Mouse (Mus musculus) hindbrain, embryonic 11.5 days (tissue): ENCODE measurements around the gene Dusp18. TPM values are rescaled to one million over a fixed set of nuclear protein-coding genes. Genes with fewer than 3 reads are reported as not detected.
A peak's percentile ranks its signal among the peaks of the same experiment; 100 is the strongest.

Experiments used
- ATAC-seq: fragments of 200-750 bp; cut with Nextera tagmentation; 2 replicates; pipeline ENCODE4 v1.8.0; 2017; ENCODE audit warnings: mild to moderate bottlenecking, moderate TSS enrichment, moderate library complexity; ENCODE audit not compliant: low FRiP score
- DNase-seq: peaks from one replicate; pipeline ENCODE4 v3.0.0-alpha.2; 2015; ENCODE audit warnings: low spot score
- H3K27ac ChIP-seq: fragments of 300-500 bp; sonication (generic); 2 replicates; pipeline ENCODE4 v1.5.1; 2014; ENCODE audit warnings: mild to moderate bottlenecking, low read depth, low read length
- H3K27me3 ChIP-seq: fragments of 300-500 bp; sonication (generic); 2 replicates; pipeline ENCODE4 v1.6.1; 2014; ENCODE audit warnings: mild to moderate bottlenecking, low read length, moderate library complexity, mixed read lengths; ENCODE audit not compliant: control insufficient read depth, insufficient read depth
- H3K36me3 ChIP-seq: fragments of 300-500 bp; sonication (generic); 2 replicates; pipeline ENCODE4 v1.6.1; 2014; ENCODE audit warnings: mild to moderate bottlenecking, low read length, moderate library complexity, mixed read lengths; ENCODE audit not compliant: control insufficient read depth, insufficient read depth
- H3K4me1 ChIP-seq: fragments of 300-500 bp; sonication (generic); replicated peaks from 2 replicates; pipeline ENCODE4 v1.6.1; 2014; ENCODE audit warnings: low read length, mixed read lengths; ENCODE audit not compliant: control insufficient read depth, insufficient read depth
- H3K4me2 ChIP-seq: fragments of 300-500 bp; sonication (generic); replicated peaks from 2 replicates; pipeline ENCODE4 v1.6.1; 2014; ENCODE audit warnings: mild to moderate bottlenecking, low read depth, low read length
- H3K4me3 ChIP-seq: fragments of 300-500 bp; sonication (generic); 2 replicates; pipeline ENCODE4 v1.5.1; 2014; ENCODE audit warnings: low read depth, low read length
- H3K9ac ChIP-seq: fragments of 300-500 bp; sonication (generic); 2 replicates; pipeline ENCODE4 v1.6.1; 2014; ENCODE audit warnings: low read depth, low read length
- H3K9me3 ChIP-seq: fragments of 300-500 bp; sonication (generic); 2 replicates; pipeline ENCODE4 v1.6.1; 2016; ENCODE audit warnings: low read length; ENCODE audit not compliant: control insufficient read depth
- WGBS: fragments of 180-500 bp; shearing (Covaris S2); extraction: QIAGEN DNeasy Blood & Tissue Kit; methylation state at CpG from one replicate; pipeline ENCODE4 v1.1.7; 2014; 5-methylcytosine and 5-hydroxymethylcytosine counted together
- polyA plus RNA-seq: library from polyadenylated mRNA; unstranded; fragments of >200 nt; fragmentation: Nextera tagmentation; extraction: Ambion mirVana; gene quantifications from 2 replicates; pipeline ENCODE4 v1.2.1, GENCODE M21; 2014

Gene Dusp18
- polyA plus RNA-seq, 1 experiment from 2014 or later = 28.0 TPM

DNA sequence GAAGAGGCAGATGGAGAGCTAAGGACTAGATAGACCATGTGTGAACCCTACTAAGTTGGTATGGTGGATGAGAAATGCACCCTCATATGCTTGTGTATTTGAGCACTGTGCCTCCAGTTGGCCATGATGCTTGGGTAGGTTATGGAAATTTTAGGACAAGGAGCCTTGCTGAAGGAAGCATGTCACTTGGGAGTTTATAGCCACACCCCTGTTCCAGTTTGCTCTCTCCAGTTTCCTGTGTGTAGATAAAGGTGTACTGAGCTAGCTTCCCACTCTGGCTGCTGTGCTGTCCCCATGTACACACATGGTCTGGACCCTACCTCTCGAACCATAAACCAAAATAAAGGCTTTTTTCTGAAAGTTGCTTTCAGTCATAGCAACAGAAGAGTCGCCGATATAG lies 40.9 kb upstream of the Dusp18 start:
- no peak for ATAC-seq
- DNase-seq = no peak
- Histone ChIP-seq H3K9ac (no peak overlapping the region), H3K27ac (no peak overlapping the region), H3K9me3 (no peaks in the 10 kb centered on the region), H3K27me3 (no peaks in the 10 kb centered on the region), H3K36me3 (no peaks in the 10 kb centered on the region), H3K4me2 (no peak overlapping the region), H3K4me1 (no peaks in the 10 kb centered on the region), H3K4me3 (no peak overlapping the region)
- WGBS = 91% methylated on average over 3 of the region's 3 CpGs

DNA sequence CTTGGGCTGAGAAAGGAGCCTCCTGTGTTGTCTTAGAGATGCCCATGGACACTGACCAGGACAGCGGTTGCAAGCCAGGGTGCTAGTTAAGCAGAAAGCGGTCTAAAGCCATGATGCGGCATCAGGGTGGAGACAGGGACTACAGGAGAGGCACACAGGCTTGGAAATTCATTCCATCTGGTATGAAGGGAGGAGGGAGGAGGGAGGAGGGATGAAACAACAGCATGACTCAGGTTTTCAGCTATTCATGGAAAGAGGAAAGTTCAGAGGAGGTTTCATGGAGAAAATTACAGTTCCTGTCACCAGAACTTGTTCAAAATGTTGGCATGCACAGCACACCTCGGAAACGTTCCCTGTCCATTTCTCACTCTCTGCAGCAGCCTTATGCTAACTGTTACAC lies 39.2 kb upstream of the Dusp18 start:
- ATAC-seq = no peak
- no peaks in the 10 kb centered on the region for H3K9me3 ChIP-seq
- no peaks in the 10 kb centered on the region for H3K27me3 ChIP-seq
- H3K4me1 ChIP-seq = no peaks in the 10 kb centered on the region
- H3K9ac ChIP-seq = no peak overlapping the region
- no peak overlapping the region for H3K27ac ChIP-seq
- H3K36me3 ChIP-seq = no peaks in the 10 kb centered on the region
- no peak for DNase-seq
- H3K4me2 ChIP-seq = no peak overlapping the region
- no peak overlapping the region for H3K4me3 ChIP-seq
- 87% methylated on average over 5 of the region's 5 CpGs for WGBS

DNA sequence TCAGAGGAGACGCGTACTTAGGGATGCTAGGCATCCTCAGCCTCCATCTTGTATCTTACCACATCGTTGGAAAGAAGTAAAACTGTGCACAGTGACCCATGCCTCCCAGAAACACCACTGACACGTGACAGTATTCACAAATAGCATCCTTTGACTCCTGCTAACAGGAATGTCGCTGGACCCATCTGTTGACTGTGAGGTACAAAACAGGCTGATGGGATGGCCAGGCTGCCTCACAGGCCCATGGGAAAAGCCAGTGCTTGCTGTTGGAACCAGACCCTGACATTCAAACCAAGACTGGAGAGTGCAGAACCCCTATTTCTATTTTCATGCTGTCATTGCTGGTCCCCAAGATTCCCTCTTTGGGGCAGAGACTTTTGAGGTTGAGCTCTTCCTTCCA lies 37.1 kb upstream of the Dusp18 start:
- DNase-seq = no peak
- Histone ChIP-seq H3K4me2 (no peak overlapping the region), H3K9me3 (no peaks in the 10 kb centered on the region), H3K36me3 (no peaks in the 10 kb centered on the region), H3K4me3 (no peak overlapping the region), H3K9ac (no peak overlapping the region), H3K4me1 (no peaks in the 10 kb centered on the region), H3K27ac (no peak overlapping the region), H3K27me3 (no peaks in the 10 kb centered on the region; the same call in 1 of the 2 replicates)
- no peak for ATAC-seq
- 79% methylated on average over 5 of the region's 5 CpGs for WGBS

DNA sequence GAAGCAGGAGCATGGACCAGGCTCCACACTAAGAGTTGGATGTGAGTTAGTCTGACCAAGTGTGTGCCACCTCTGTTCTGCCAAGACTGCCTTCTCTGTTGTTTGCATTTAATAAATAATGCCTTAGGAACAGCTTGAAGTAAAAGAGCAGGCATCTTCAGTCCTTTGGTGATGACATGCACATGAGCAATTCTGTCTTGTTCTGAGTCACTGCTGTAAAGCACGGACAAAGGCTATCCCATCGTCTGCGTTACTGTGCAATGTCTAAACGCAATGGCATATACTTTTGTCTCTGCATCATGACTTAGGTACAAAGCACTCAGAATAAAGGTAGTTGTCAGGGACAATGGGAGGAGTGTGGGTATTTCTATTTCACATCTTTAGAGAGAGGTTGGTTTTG lies 35.3 kb upstream of the Dusp18 start:
- no peaks in the 10 kb centered on the region for H3K36me3 ChIP-seq
- H3K9ac ChIP-seq = no peak overlapping the region
- DNase-seq (no peak), ATAC-seq (no peak)
- no peaks in the 10 kb centered on the region for H3K9me3 ChIP-seq
- no peak overlapping the region for H3K4me3 ChIP-seq
- 93% methylated on average over 4 of the region's 4 CpGs for WGBS
- H3K4me1 ChIP-seq = 0 out of 2 replicates have a peak, but pooled peaks cover 2% of the 10 kb centered on the region
- H3K27ac ChIP-seq = no peak overlapping the region
- H3K27me3 ChIP-seq = peaks cover 4% of the 10 kb centered on the region; the same call in 1 of the 2 replicates
- H3K4me2 ChIP-seq = no peak overlapping the region

DNA sequence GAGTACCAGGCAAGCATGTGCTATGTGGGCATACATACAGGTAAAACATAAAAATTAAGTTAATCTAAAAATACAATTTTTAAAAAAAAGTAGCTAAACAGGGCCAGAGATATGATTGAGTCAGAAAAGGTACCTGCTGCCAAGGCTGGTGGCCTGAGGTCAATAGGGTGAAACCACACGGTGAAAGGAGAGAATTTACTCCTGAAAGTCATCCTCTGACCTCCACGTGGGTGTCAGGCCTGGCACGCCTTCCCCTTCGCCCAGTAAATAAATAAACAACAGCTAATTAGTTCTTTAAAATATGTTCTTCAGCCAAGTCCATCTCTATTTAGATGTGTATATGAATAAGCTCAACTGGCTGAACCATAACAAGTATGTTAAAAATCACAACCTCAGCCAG lies 34.7 kb upstream of the Dusp18 start:
- H3K9ac ChIP-seq = no peak overlapping the region
- no peak overlapping the region for H3K27ac ChIP-seq
- H3K9me3 ChIP-seq = no peaks in the 10 kb centered on the region
- H3K27me3 ChIP-seq = peaks cover 6% of the 10 kb centered on the region; the same call in 1 of the 2 replicates
- no peaks in the 10 kb centered on the region for H3K36me3 ChIP-seq
- WGBS = 80% methylated on average over 4 of the region's 4 CpGs
- 0 out of 2 replicates have a peak, but pooled peaks cover 2% of the 10 kb centered on the region for H3K4me1 ChIP-seq
- H3K4me3 ChIP-seq = no peak overlapping the region
- ATAC-seq (no peak), DNase-seq (no peak)
- no peak overlapping the region for H3K4me2 ChIP-seq

DNA sequence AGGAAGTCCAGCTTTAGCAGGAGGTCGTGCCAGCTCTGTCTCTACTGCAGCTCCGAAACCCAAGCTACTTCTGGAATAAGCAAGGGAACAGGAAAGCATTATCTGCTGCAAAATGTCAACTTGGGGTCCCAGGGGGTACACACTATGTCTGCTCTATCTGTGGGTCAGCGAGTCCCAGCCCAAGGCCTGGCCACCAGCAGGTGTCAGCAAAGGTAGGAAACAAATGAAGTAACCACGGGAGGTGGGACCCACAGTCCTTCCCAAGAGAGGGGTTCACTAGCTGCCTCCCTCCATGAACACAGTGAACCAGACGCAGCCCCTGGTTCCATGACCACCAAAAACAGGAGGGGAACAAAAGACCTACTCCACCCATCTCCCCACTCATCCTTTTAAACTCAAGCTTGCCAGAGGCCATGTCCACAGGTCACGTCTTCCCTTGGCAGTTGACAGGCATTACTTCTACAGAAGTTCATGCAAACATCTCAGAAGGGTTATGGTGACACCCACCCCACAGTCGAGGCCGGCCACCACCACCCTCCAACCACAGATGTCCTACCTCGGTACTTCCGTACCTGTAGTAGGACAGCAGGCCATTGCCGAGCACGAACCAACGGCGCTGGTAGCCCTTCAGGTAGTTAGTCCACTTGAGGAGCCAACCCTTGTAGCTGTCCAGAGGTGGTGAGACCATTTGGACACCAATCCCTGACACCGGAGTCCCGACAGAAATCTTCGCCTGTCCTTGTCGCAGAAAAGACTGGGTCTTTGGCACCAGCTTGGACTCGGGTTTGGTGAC lies 32.2 kb upstream of the Dusp18 start:
- WGBS = 76% methylated on average over 19 of the region's 19 CpGs
- peak overlapping the region; percentile 53 for H3K9ac ChIP-seq
- no peaks in the 10 kb centered on the region for H3K36me3 ChIP-seq

DNA sequence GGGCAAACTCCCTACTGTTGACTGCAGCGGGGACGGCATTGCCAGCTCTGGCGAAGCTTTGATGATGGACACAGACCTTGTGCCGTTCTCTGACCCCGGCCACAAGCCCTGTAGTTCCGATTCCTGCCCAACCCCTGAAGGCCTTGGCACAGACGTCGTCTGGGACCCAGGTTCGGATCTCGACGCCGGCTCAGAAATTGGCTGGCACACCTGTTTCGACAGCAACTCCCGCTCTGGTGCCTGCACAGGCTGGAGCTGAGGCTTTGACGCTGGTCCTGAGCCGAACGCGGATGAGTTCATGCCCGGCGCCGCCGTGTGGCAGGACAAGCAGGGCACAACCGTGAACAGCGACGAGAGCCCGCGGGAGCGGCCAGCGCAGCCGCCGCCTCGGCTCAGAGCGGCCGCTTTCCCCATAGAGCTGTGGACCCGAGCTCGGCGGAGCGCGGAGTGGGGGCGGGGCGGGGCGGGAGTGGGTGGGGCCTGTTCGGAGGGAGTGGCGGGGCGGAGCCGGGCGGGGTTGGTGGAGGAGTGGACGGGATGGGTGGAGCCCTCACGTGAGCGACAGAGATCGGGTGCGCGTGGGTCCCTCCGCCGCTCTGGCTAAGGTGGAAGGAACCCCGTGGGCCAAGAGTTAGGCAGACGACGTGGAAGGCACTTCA lies 31.5 kb upstream of the Dusp18 start, which contains the start of gene Osbp2:
Gene Osbp2, minus strand, starts transcription at position 450 of the 659 bp plus-strand sequence.
- peak; percentile 95 for ATAC-seq
- H3K4me2 ChIP-seq = peak within 1 kb of the TSS; percentile 83
- peak within 1 kb of the TSS; percentile 37 for H3K4me3 ChIP-seq
- H3K27me3 ChIP-seq = peaks cover 7% of the 10 kb centered on the region; the same call in 1 of the 2 replicates
- no peaks in the 10 kb centered on the region for H3K9me3 ChIP-seq
- 4% methylated on average over 51 of the region's 58 CpGs for WGBS
- H3K27ac ChIP-seq = no peak within 1 kb of the TSS
- peak within 1 kb of the TSS; percentile 53 for H3K9ac ChIP-seq
- 0 out of 2 replicates have a peak, but pooled peaks cover 2% of the 10 kb centered on the region for H3K4me1 ChIP-seq
- peak; percentile 83 for DNase-seq
- H3K36me3 ChIP-seq = no peaks in the 10 kb centered on the region

More for the DNA sequence above, 32.2 kb upstream of the Dusp18 start:
- Histone ChIP-seq H3K9me3 (no peaks in the 10 kb centered on the region), H3K4me2 (peak overlapping the region; percentile 83), H3K27me3 (peaks cover 7% of the 10 kb centered on the region; the same call in 1 of the 2 replicates), H3K27ac (no peak overlapping the region), H3K4me3 (peak overlapping the region; percentile 37), H3K4me1 (0 out of 2 replicates have a peak, but pooled peaks cover 2% of the 10 kb centered on the region)
- ATAC-seq (no peak), DNase-seq (no peak)

DNA sequence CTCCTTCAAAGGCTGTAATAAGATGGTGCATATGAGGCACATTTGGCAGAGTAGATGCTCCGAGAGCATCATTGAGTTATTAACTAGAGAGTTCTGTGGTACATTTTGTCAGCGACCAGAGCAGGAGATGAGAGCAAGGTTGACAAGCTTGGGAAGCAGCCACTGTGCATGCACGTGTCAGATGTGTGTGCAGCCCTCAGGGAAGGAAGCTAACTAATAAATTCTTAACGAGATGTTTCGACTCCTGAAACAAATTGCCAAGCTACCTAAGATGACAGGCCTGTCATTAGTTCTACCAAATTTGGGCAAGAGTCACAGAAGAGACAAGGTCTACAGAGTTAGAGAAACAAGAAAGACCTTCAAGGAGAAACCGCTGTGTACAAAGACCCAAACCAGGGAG lies 30.7 kb upstream of the Dusp18 start:
- no peaks in the 10 kb centered on the region for H3K9me3 ChIP-seq
- ATAC-seq = peak; percentile 43; the same call in 1 of the 2 replicates
- DNase-seq = peak; percentile 31

More for the DNA sequence above, 30.7 kb upstream of the Dusp18 start:
- Histone ChIP-seq H3K27me3 (peaks cover 7% of the 10 kb centered on the region; the same call in 1 of the 2 replicates), H3K9ac (no peak overlapping the region), H3K4me2 (peak overlapping the region; percentile 83), H3K4me3 (peak overlapping the region; percentile 37), H3K27ac (no peak overlapping the region), H3K4me1 (0 out of 2 replicates have a peak, but pooled peaks cover 2% of the 10 kb centered on the region), H3K36me3 (no peaks in the 10 kb centered on the region)
- WGBS = 40% methylated on average over 6 of the region's 6 CpGs
